Mouse (Mus musculus) thymus, adult 2 months (tissue): Measurements from ENCODE around the gene Ndufaf3.

Experiments used
- CTCF ChIP-seq: fragments of 200-500 bp; IDR thresholded peaks from 2 replicates; pipeline ENCODE4 v1.5.1; 2012; ENCODE audit warnings: mild to moderate bottlenecking, control low read depth, low read length, moderate library complexity, borderline replicate concordance; ENCODE audit not compliant: control insufficient read depth, poor library complexity, insufficient read depth; ENCODE audit errors: extremely low read depth
- POLR2A ChIP-seq: fragments of 200-500 bp; IDR thresholded peaks from 2 replicates; pipeline ENCODE4 v1.6.1; 2012; ENCODE audit warnings: mild to moderate bottlenecking, low read length, control low read depth, moderate library complexity; ENCODE audit not compliant: control insufficient read depth, poor library complexity, insufficient read depth; ENCODE audit errors: extremely low read depth

DNA sequence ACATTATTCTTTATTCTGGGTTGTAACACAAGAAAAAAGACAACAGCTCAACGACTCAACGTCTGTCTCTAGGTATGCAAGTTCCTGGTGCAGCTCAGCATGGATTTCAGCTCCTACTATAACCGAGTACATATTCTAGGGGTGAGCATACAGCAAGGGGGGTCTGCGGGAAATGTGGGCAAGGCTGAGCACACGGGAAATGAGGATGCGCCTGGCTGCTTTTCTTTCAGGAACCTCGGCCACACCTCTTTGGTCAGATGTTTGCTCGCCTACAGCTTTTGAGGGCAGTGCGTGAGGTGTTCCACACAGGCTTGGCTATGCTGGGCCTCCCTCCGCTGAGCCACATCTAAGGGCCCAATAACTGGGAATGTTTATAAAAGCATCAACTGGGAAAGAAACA is 5.1 kb upstream of the Ndufaf3 start:
- TF ChIP-seq CTCF (no peak), POLR2A (no peak)
